Mouse (Mus musculus) kidney, postnatal 0 days (tissue): ENCODE data around the gene Pcgf5. TPM values are rescaled to one million over a fixed set of nuclear protein-coding genes. Genes with fewer than 3 reads are reported as not detected.

Experiments used
- ATAC-seq: fragments of 200-750 bp; cut with Nextera tagmentation; replicated peaks from 2 replicates; pipeline ENCODE4 v1.8.0; 2017; ENCODE audit warnings: low read depth, moderate number of reproducible peaks, moderate TSS enrichment, moderate library complexity; ENCODE audit not compliant: low FRiP score
- DNase-seq: peaks from one replicate; pipeline ENCODE4 v3.0.0-alpha.2; 2016; ENCODE audit warnings: low spot score
- H3K27ac ChIP-seq: fragments of 300-500 bp; sonication (generic); 2 replicates; pipeline ENCODE4 v1.5.1; 2014; ENCODE audit warnings: mild to moderate bottlenecking
- H3K27me3 ChIP-seq: fragments of 300-500 bp; sonication (generic); 2 replicates; pipeline ENCODE4 v1.6.1; 2014; ENCODE audit warnings: low read length, mixed read lengths; ENCODE audit not compliant: insufficient read depth
- H3K36me3 ChIP-seq: fragments of 300-500 bp; sonication (generic); 2 replicates; pipeline ENCODE4 v1.6.1; 2014; ENCODE audit warnings: low read length, mixed read lengths; ENCODE audit not compliant: insufficient read depth
- H3K4me1 ChIP-seq: fragments of 300-500 bp; sonication (generic); replicated peaks from 2 replicates; pipeline ENCODE4 v1.6.1; 2014; ENCODE audit warnings: antibody characterized with exemption, low read length, mixed read lengths; ENCODE audit not compliant: insufficient read depth
- H3K4me2 ChIP-seq: fragments of 300-500 bp; sonication (generic); 2 replicates; pipeline ENCODE4 v1.6.1; 2014; ENCODE audit warnings: mild to moderate bottlenecking, low read length, moderate library complexity, mixed read lengths
- H3K4me3 ChIP-seq: fragments of 300-500 bp; sonication (generic); replicated peaks from 2 replicates; pipeline ENCODE4 v1.5.1; 2014; ENCODE audit warnings: low read depth, low read length
- H3K9ac ChIP-seq: fragments of 300-500 bp; sonication (generic); 2 replicates; pipeline ENCODE4 v1.6.1; 2014; ENCODE audit warnings: low read depth, low read length
- H3K9me3 ChIP-seq: fragments of 300-500 bp; sonication (generic); replicated peaks from 2 replicates; pipeline ENCODE4 v1.6.1; 2016; ENCODE audit warnings: low read length, inconsistent platforms, mixed read lengths
- CTCF ChIP-seq: IDR thresholded peaks from 2 replicates; pipeline ENCODE4 v1.5.1; 2016; ENCODE audit warnings: antibody characterized with exemption, low read depth, mild to moderate bottlenecking, moderate library complexity
- WGBS: fragments of 180-500 bp; shearing (Covaris S2); extraction: QIAGEN DNeasy Blood & Tissue Kit; methylation state at CpG from one replicate; pipeline ENCODE4 v1.1.7; 2014; 5-methylcytosine and 5-hydroxymethylcytosine counted together
- polyA plus RNA-seq: library from polyadenylated mRNA; unstranded; fragments of >200 nt; fragmentation: Nextera tagmentation; extraction: Ambion mirVana; gene quantifications from 2 replicates; pipeline ENCODE4 v1.2.1, GENCODE M21; 2015

Gene Pcgf5
- polyA plus RNA-seq, 1 experiment from 2014 or later, result 12.5 TPM

DNA sequence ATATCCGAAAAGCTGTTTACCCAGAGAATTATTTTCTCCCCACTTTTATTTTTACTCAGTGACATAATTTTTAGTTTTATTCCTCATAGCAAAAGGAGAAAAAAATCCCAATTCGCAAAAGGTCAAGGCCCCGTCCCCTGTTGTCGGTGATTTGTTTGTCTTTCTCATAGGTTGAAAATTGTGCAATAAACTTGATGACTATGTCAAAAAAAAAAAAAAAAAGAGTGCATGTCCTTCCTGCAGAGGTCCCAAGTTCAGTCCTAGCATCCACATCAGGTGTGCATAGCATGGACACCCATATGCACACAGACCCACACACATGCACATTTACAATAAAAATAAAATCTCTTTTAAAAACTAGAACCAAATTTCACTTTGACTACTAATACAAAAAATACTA, 105.3 kb downstream of the Pcgf5 start:
- H3K9me3 ChIP-seq, result no peaks in the 10 kb centered on the region

DNA sequence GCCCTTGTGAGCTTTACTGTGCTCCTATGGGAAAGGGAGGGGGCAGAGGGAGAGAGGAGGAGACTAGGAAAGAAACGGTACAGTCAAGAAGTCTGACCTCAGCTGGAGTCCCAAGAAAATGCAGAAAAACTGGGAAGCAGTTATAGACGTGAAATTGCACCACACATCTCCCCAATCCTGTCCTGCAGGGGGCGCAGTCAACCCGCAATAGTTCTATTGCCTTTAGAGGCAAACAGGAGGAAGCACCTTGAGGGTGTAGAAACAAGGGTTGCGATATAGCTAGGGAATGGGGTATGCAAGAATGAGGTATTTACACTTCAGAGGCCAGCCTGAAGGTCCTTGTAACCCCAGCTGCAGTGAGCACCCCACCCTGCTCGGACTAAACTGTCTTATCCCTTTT, 122.0 kb downstream of the Pcgf5 start:
- Histone ChIP-seq H3K4me2 (no peak overlapping the region), H3K36me3 (no peaks in the 10 kb centered on the region), H3K9me3 (no peaks in the 10 kb centered on the region), H3K27me3 (no peaks in the 10 kb centered on the region), H3K4me3 (no peak overlapping the region), H3K9ac (no peak overlapping the region), H3K4me1 (no peaks in the 10 kb centered on the region), H3K27ac (no peak overlapping the region)
- DNase-seq (peak; percentile 51), ATAC-seq (no peak)
- 13% methylated on average over 6 of the region's 6 CpGs for WGBS
- TF ChIP-seq CTCF, result peak; percentile 76

More for the DNA sequence above, 105.3 kb downstream of the Pcgf5 start:
- DNase-seq (no peak), ATAC-seq (no peak)
- H3K4me3 ChIP-seq, result no peak overlapping the region
- no peak overlapping the region for H3K9ac ChIP-seq
- 70% methylated on average over 4 of the region's 4 CpGs for WGBS
- H3K36me3 ChIP-seq, result no peaks in the 10 kb centered on the region
- TF ChIP-seq CTCF, result no peak
- no peaks in the 10 kb centered on the region for H3K4me1 ChIP-seq
- no peak overlapping the region for H3K4me2 ChIP-seq
- no peak overlapping the region for H3K27ac ChIP-seq
- H3K27me3 ChIP-seq, result no peaks in the 10 kb centered on the region

DNA sequence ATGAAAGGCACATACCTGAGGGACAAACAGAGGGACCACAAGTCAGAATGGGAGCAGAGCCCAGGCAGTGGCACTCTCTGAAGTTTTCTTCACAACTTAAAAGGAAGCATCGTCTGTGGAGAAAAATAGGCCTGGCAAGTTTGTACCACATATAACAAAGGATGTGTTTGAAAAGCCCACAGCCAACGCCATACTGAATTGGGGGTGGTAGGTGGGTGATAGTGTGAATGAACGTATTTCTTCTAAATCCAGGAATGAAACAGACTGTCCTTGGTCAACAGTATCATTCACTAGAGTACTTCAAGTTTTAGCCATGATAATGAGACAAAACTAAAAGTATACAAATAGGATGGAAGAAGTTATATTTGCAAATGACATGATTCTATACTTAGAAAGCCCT, 123.2 kb downstream of the Pcgf5 start:
- H3K27me3 ChIP-seq, result no peaks in the 10 kb centered on the region
- TF ChIP-seq CTCF, result no peak
- no peak overlapping the region for H3K4me2 ChIP-seq
- H3K4me1 ChIP-seq, result no peaks in the 10 kb centered on the region
- H3K9ac ChIP-seq, result no peak overlapping the region
- H3K27ac ChIP-seq, result no peak overlapping the region
- H3K36me3 ChIP-seq, result no peaks in the 10 kb centered on the region
- no peak overlapping the region for H3K4me3 ChIP-seq
- 93% methylated on average over 3 of the region's 3 CpGs for WGBS
- no peaks in the 10 kb centered on the region for H3K9me3 ChIP-seq
- DNase-seq (no peak), ATAC-seq (no peak)

DNA sequence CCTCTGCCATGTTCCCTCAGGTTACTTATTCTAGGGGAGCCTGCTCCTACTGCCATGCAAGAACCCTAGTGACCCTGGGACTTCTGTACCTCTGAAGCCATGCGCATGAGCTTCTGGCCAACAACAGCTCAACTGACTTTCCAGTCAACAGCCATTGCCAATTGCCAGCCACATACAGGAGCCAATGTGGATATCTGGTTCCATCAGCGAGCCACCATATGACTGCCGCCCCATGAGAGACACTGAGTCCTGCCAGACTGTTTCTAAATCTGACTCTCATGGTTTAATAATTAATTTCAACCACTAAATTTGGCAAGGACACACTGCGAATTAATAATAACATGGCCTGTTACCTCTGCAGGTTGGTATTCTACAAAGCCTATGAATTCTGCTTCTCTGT, 128.5 kb downstream of the Pcgf5 start:
- no peak for ATAC-seq
- WGBS, result 90% methylated on average over 4 of the region's 4 CpGs
- H3K4me1 ChIP-seq, result no peaks in the 10 kb centered on the region
- H3K4me2 ChIP-seq, result no peak overlapping the region
- TF ChIP-seq CTCF, result no peak
- H3K27me3 ChIP-seq, result no peaks in the 10 kb centered on the region
- DNase-seq, result no peak
- H3K36me3 ChIP-seq, result no peaks in the 10 kb centered on the region
- H3K27ac ChIP-seq, result no peak overlapping the region
- H3K4me3 ChIP-seq, result no peak overlapping the region
- H3K9ac ChIP-seq, result no peak overlapping the region
- H3K9me3 ChIP-seq, result no peaks in the 10 kb centered on the region

DNA sequence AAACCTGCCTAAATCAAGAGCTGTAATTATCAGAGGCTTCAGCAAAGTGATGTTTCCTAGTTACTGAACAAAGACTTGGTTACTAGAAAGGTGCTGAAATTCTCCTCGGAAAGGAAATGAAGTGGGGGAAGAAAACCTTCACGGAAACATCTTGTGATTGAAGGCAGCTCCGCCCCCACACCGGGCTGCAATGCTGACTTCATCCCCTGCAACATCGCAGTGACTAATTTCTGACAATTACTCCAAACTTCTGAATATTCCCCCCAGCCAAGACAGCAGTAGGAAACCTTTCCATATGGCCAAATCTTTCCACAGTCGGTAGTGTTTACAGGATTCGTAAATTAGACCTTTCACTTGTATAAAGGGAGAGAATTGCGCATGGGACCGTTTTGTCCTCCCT, 129.0 kb downstream of the Pcgf5 start:
- H3K4me2 ChIP-seq, result peak overlapping the region; percentile 35
- H3K9ac ChIP-seq, result no peak overlapping the region
- no peaks in the 10 kb centered on the region for H3K27me3 ChIP-seq
- DNase-seq, result peak; percentile 10
- no peak for TF ChIP-seq CTCF
- H3K36me3 ChIP-seq, result no peaks in the 10 kb centered on the region
- H3K27ac ChIP-seq, result no peak overlapping the region
- ATAC-seq, result no peak
- WGBS, result 38% methylated on average over 9 of the region's 9 CpGs
- no peaks in the 10 kb centered on the region for H3K9me3 ChIP-seq
- no peaks in the 10 kb centered on the region for H3K4me1 ChIP-seq
- no peak overlapping the region for H3K4me3 ChIP-seq

DNA sequence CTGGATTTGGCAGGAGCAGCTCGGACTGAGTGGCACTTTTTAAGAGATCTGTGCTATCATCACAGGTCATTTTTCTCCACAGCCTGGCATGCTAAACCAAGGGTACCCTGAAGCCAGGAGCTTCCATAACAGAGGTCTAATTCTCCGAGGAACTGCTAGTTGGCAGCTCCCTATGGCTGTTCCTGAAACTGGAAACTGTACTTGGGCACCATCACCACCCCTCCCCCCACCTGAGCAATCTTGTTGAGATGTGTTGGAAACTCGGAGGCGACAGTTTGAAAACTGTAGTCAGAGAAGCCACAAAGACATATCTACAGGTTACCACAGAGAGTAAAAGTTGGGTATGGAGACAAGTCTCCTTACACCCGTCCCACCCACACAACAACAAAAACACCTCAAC, 129.6 kb downstream of the Pcgf5 start:
- Histone ChIP-seq H3K9me3 (no peaks in the 10 kb centered on the region), H3K4me3 (no peak overlapping the region), H3K9ac (no peak overlapping the region), H3K4me2 (peak overlapping the region; percentile 35; the same call in 1 of the 2 replicates), H3K36me3 (no peaks in the 10 kb centered on the region), H3K27ac (no peak overlapping the region), H3K4me1 (no peaks in the 10 kb centered on the region), H3K27me3 (no peaks in the 10 kb centered on the region)
- no peak for TF ChIP-seq CTCF
- DNase-seq (no peak), ATAC-seq (no peak)
- 72% methylated on average over 5 of the region's 5 CpGs for WGBS

DNA sequence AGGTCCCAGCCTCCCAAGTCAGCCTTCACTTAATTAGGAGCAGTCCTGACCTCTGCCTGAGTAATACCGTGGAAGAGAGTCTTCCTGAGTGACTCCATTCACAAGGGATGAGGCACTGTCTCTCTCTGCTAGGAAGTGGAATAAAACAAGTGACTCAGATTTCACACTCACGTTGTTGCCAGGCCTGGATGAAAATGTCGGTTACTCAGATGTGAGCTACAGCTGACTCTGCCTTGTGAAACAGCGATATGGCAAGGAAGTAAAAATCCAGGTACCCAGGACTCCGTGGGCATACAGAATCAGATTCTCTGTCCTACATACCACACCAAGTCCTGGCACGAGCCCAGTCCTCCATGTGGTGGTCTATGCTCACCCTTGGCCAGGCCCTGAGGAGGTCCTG, 142.8 kb downstream of the Pcgf5 start:
- WGBS, result 73% methylated on average over 6 of the region's 6 CpGs
- H3K9me3 ChIP-seq, result no peaks in the 10 kb centered on the region
- ATAC-seq (no peak), DNase-seq (no peak)
- H3K36me3 ChIP-seq, result no peaks in the 10 kb centered on the region
- no peak for TF ChIP-seq CTCF
- no peaks in the 10 kb centered on the region for H3K27me3 ChIP-seq
- H3K9ac ChIP-seq, result no peak overlapping the region
- no peak overlapping the region for H3K4me3 ChIP-seq
- no peak overlapping the region for H3K27ac ChIP-seq
- no peak overlapping the region for H3K4me2 ChIP-seq
- H3K4me1 ChIP-seq, result no peaks in the 10 kb centered on the region
